Mouse (Mus musculus) R1 (cell line): ENCODE measurements around the gene Plpp3.

Experiments used
- DNase-seq: peaks from one replicate; pipeline ENCODE4 v3.0.0-alpha.2; 2018; ENCODE audit warnings: low read depth, low spot score

The Plpp3 gene

GRCm38 (mm10) chr4:105157276-105158168 lies at the start of gene Plpp3:
Gene Plpp3 (plus strand): TSS chr4:105157347.
- DNase-seq: peak; percentile 88

DNA sequence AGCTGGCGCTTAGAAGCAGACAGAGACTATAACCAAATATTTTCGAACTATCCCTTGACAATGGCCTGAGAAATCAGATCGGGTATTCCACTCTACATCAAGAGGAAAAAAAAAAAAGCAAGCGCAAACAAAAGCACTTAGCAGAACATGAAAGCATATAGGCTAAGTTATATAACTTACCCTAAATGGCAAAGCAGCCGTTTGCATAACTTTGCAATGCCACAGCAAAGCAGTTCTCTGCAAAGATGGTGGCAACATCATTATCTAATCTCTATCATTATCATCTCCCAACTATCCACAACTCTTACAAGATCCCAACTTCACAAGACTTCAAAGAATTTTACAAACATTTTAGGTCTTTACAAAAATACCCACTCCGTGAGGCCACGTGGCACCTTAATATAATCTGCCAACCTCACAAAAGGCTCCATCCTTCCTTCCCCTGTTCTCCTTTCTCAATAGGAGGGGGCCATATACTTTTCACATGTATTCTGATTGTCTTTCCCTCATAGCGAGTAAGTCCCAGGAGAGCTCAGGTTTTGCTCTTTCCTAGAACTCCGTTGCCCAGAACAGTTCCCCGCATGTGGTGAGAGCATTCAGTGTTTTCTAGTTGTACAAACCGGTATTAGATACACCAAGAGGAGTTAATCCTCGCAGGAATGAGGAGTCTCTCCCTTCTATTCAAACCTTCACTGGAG lies 49.1 kb upstream of the Plpp3 start:
- DNase-seq: no peak

GRCm38 (mm10) chr4:105108641-105109198 lies 48.4 kb upstream of the Plpp3 start:
- DNase-seq: no peak

- peak; percentile 58 for DNase-seq
These were observed 47.8 kb upstream of the Plpp3 start, which contains the start of gene Prkaa2 for GRCm38 (mm10) chr4:105109199-105109989. Gene Prkaa2 (minus strand): TSS chr4:105109890.

DNA sequence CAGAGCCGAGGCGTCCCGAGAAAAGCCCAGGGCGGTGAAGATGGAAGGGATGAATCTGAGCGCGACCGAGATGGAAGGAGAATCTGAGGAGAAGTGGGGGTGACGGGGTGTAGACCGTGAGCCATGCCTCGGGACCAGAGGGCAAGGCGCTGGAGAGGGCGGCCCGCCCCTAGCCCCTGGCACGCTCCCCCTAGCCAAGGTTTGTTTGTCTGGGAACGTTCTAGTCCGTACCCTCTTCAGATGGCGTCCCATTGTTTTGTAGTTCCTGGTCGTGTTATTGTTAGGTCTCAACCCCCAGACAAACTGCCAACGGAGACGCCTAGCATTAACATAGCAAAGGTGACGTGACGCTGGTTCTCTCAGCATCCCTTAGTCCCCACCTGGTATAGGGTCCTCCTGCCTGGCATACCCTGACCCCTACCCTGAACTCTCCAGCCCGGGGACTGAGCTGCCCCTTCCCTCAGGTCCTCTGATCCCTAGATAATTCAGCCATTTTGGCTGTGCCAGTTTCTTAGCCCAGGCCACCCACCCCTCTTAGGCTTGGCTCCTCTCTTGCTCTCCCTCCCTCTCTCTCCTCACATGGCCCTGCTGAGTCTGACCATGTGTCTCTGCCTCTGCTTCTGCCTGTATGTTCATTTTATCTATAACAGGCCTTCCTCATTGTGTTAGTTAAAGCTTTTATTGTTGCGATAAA lies 47.0 kb upstream of the Plpp3 start:
- peak; percentile 58 for DNase-seq

- DNase-seq: no peak
These were observed 46.5 kb upstream of the Plpp3 start for GRCm38 (mm10) chr4:105110684-105111035.

DNA sequence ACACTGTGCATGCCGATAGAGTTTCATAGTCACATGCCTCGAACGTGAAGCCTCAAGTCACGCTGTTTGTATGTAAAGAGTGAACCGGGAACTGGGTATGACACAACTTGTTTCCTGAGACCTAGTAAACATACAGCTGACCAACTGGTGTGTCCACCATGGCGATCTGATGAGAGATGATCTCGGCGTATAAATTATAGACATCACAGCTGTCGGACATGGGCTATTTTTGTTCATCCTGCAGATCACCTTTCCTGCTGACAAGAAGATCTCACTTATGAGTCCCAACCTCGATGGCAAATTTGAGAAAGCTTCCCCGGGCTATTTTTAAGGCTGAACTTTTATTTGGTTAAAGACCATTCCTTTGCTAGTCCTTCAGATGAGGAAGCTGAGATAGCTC lies 45.4 kb upstream of the Plpp3 start:
- no peak for DNase-seq

DNA sequence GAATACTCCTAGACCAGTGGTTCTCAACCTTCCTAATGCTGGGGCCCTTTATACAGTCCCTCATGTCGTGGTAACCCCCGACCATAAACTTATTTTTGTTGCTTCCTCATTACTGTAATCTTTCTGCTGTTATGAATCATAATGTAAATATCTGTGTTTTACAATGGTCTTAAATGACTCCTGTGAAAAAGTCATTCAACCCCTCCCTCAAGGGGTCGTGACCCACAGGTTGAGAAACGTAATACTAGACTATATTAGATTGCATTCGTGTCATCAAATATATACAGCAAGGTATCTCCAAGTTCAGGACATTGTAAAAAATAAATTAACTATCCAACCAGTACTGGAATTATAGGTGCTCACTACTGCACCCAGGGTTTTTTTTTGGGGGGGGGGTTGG lies 44.1 kb upstream of the Plpp3 start:
- DNase-seq: no peak

DNA sequence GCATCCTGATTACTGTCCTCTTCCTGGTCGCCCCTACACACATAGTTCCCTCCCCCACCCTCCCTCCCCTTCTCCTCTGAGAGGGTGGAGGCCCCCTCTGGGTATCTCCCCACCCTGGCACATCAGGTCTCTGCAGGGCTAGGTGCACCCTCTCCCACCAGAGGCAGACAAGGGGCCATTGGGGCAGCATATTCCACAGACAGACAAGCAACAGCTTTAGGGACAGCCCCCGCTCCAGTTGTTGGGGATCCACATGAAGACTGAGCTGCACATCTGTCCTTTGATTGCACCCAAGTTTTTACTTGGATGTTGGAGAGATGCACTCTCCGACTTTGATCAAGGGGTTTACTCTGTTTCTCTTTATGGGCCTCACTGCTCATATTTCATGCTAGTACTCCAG lies 43.7 kb upstream of the Plpp3 start:
- DNase-seq: no peak

DNA sequence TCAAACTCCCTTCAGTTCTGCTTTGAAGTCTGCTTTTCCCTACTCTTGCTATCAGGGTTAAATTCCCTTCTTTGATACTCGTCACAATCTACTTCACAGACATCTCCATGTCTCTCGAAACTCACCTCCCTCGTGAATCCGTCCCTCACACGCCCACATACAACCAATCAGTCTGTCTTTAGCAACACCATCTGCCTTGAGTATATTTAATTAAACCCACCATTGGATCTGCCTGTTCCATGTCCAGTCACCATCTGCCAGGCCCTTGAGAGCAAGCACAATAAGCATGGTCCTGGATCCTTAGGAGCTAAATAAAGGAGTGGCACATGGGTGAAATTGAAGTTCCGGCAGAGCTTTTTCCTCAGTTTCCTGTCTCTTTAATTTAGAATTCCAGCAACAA lies 36.1 kb upstream of the Plpp3 start:
- no peak for DNase-seq

- peak; percentile 83 for DNase-seq
These were observed 34.7 kb upstream of the Plpp3 start for GRCm38 (mm10) chr4:105122429-105122828.

GRCm38 (mm10) chr4:105129212-105129611 lies 27.9 kb upstream of the Plpp3 start:
- DNase-seq: no peak

GRCm38 (mm10) chr4:105131756-105132314 lies 25.3 kb upstream of the Plpp3 start:
- no peak for DNase-seq

GRCm38 (mm10) chr4:105133350-105134050 lies 23.6 kb upstream of the Plpp3 start:
- no peak for DNase-seq

DNA sequence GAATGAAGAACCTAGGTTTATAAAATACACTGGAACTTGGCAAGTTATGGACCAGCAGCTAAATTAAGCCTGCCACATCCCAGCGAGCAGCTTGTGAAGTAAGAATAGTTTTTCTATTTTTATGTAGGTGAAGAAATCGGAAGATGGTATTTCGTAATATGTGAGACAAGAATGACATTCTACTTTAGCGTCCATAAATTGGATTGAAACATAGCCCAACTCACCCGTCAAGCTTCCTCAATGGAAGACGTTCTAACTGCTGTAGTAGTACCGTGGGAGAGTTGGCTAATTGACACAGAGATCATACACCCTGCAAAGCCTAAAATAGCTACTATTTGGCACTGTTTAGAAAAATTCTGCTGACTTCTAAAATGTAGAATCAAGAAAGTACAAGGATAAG lies 7.7 kb upstream of the Plpp3 start:
- DNase-seq: no peak

DNA sequence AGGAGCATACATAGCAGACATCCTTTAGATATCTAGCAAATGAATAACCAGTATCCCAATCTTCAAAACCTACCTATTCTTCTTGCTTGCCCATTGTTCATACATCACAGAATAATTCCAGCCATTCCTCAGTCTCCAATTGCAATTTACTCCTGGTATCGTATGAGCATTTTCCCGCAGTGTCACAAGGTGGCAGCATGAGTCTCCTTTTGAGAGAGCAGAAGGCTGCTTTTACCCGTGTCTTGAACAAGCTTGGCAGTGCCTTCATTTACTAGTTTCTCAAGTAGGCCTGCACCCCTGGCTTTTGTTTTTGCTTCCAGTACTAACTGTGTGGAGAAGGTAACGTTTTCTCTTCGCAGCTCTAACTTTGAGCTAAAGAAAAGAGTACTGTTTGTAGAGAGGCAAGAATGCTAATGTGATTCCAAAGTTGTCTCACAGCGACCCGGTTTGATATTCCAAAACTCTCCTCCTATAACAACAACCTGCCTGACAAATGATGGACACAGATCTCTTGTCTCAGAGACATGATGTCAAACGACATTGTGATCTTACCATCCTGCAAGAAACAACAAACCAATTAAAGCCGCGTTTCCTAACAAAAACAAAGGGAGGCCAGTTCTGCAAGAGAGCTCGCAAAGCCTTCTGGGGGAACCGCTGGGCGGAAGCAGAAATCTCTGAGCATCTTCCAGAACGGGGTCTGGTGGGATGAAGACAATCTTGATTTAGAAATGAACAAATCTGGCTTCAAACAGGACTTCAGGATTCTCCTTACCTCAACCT lies 5.0 kb upstream of the Plpp3 start:
- DNase-seq: peak; percentile 87

DNA sequence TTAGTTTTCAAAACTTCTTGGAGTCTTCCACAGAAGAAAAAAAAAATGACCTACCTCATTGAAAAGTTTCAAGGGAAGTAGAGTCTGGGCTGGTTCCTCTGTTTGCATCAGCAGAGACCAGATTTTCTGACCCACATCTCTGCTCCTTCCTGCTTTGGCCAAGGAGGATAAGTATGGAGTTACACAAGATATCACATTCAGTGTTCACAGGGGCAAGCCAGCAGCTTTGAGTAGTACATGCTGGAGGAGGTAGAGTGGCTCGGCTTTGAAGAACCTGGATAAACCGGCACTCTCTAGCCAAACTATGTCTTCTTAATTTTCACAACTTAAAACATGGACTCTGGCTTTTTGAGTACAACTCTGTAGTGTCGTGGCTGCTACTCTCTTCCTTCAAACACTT lies 3.9 kb upstream of the Plpp3 start:
- DNase-seq: no peak

- DNase-seq: no peak
These were observed 866 bp upstream of the Plpp3 start for GRCm38 (mm10) chr4:105156281-105156680.

GRCm38 (mm10) chr4:105156955-105157275 lies 232 bp upstream of the Plpp3 start:
- DNase-seq: no peak

DNA sequence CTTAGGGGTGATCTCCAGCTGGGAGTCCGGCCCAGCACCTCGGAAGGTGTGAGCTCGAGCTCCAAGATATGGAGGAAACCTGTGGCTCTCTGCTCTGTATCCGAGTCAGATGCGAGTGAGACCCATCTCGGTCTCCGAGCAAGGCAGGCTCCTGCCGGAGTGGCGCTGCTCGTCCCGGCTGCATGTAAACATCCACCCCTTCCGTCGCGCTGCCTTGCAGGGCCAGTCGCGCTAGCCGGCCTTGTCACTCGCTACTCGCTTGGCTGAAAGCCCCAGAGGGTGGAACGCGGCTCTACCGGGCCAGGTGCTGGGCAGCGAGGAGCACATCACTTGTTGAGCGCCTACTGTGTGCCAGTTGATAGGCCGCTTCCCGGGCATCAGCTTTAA lies 1.0 kb downstream of the Plpp3 start:
- peak; percentile 76 for DNase-seq
